8 mouse cellular contexts compared by ENCODE assay signal in the genomic region with DNA sequence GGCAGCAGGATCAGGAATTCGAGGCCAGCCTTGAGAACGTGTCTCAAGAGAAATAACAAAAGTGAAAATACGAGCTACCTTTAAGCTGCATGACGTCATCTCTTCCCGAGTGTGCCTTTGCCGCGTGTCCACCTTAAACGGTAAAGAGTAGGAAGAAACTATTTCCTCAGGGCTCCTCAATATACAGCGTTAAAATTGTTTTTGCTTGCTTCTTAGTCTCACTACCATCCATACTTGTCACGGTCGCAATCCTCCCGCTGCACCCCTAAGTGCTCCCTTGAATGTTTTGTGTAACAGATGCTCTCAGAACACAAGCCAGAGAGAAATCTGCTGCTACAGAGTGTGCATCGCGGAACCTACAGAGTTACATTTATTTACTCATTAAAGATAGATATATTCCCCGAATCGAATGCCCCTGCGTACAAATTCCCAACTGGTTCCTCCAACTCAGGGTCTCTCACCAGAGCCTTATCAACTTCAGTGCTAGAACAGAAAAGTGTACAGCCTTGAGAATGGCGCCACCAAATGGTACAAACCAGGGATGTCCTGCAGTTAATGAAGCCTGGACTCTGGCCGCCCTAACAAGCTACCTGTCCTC. TPM values are rescaled to one million over a fixed set of nuclear protein-coding genes. Genes with fewer than 3 reads are reported as not detected.
DNase-seq lines count a peak whose midpoint lies in the region; ATAC-seq and TF ChIP-seq lines count a peak whose summit lies in the region.

No protein-coding gene starts in this region.

- TF ChIP-seq EP300 in heart, postnatal 0 days (IDR thresholded peaks at IDR 0.05; ENCODE audit: low read depth): no peak
- no peak for TF ChIP-seq EP300 in liver, embryonic 14.5 days (IDR thresholded peaks at IDR 0.05; ENCODE audit: low read depth)

- peak; percentile 78 for DNase-seq in c-Kit-positive CD71-positive TER-119-positive erythroid progenitor cells, embryonic 14.5 days (ENCODE audit: low spot score)
- peak; percentile 66 for DNase-seq in heart, postnatal 0 days (ENCODE audit: low spot score)
- DNase-seq in kidney, postnatal 36 days: peak; percentile 86 to 89
- peak; percentile 65 to 75 (median 71) for DNase-seq in liver, embryonic 14.5 days (ENCODE audit: low read depth in 3 of 3, low spot score in 3 of 3)
- DNase-seq in neural tube, embryonic 10.5 days (ENCODE audit: extremely low spot score, low spot score): peak; percentile 61

- H3K27ac ChIP-seq in forebrain, embryonic 12.5 days: peak overlapping the region; percentile 50; the same call in 1 of the 2 replicates
- peak overlapping the region; percentile 2 for H3K27ac ChIP-seq in heart, postnatal 0 days (ENCODE audit: low read depth)
- peak overlapping the region; percentile 50 for H3K27ac ChIP-seq in liver, embryonic 14.5 days
- H3K27ac ChIP-seq in stomach, embryonic 15.5 days: peak overlapping the region; percentile 82; the same call in 1 of the 2 replicates

- H3K4me2 ChIP-seq in forebrain, embryonic 12.5 days: peak overlapping the region; percentile 75
- H3K4me2 ChIP-seq in heart, postnatal 0 days (ENCODE audit: low read depth, low read length): peak overlapping the region; percentile 90
- peak overlapping the region; percentile 97 for H3K4me2 ChIP-seq in liver, embryonic 14.5 days (ENCODE audit: low read depth)
- H3K4me2 ChIP-seq in stomach, embryonic 15.5 days: peak overlapping the region; percentile 79

- ATAC-seq in forebrain, embryonic 12.5 days (ENCODE audit: low FRiP score): peak; percentile 45
- ATAC-seq in heart, postnatal 0 days (ENCODE audit: insufficient read depth, low read depth): peak; percentile 55; the same call in 1 of the 2 replicates
- peak; percentile 59 for ATAC-seq in liver, embryonic 14.5 days (ENCODE audit: insufficient read depth)
- peak; percentile 47; the same call in 1 of the 2 replicates for ATAC-seq in stomach, embryonic 15.5 days (ENCODE audit: insufficient read depth, low FRiP score, low read depth)

- peak; percentile 32; the same call in 1 of the 2 replicates for TF ChIP-seq CTCF in E14TG2a.4 (conservative IDR thresholded peaks at IDR 0.05; ENCODE audit: low read length)
- TF ChIP-seq CTCF in heart, postnatal 0 days (IDR thresholded peaks at IDR 0.05; ENCODE audit: low read depth): peak; percentile 83
- TF ChIP-seq CTCF in liver, embryonic 14.5 days (IDR thresholded peaks at IDR 0.05; ENCODE audit: low read depth): peak; percentile 86

- H3K36me3 ChIP-seq in E14TG2a.4 (ENCODE audit: insufficient read depth, low read length): no peaks in the 10 kb centered on the region
- no peaks in the 10 kb centered on the region for H3K36me3 ChIP-seq in forebrain, embryonic 12.5 days (replicated peaks)
- no peaks in the 10 kb centered on the region for H3K36me3 ChIP-seq in heart, postnatal 0 days (replicated peaks; ENCODE audit: control insufficient read depth, insufficient read depth, low read length)
- H3K36me3 ChIP-seq in liver, embryonic 14.5 days (replicated peaks; ENCODE audit: control insufficient read depth, insufficient read depth, low read depth): no peaks in the 10 kb centered on the region
- no peaks in the 10 kb centered on the region for H3K36me3 ChIP-seq in stomach, embryonic 15.5 days

- peak overlapping the region; percentile 92 for H3K4me3 ChIP-seq in E14TG2a.4 (replicated peaks; ENCODE audit: low read length)
- H3K4me3 ChIP-seq in forebrain, embryonic 12.5 days (replicated peaks): peak overlapping the region; percentile 84
- peak overlapping the region; percentile 93 for H3K4me3 ChIP-seq in heart, postnatal 0 days (ENCODE audit: low read depth, low read length)
- peak overlapping the region; percentile 74 to 89 for H3K4me3 ChIP-seq in liver, embryonic 14.5 days (ENCODE audit: insufficient read depth in 1 of 2, low read depth in 2 of 2, low read length in 2 of 2)
- peak overlapping the region; percentile 91 for H3K4me3 ChIP-seq in stomach, embryonic 15.5 days (replicated peaks)

- H3K4me1 ChIP-seq in E14TG2a.4 (replicated peaks; ENCODE audit: low read depth, low read length): peaks cover 14% of the 10 kb centered on the region; the same call in 1 of the 2 replicates
- peaks cover 8% of the 10 kb centered on the region for H3K4me1 ChIP-seq in forebrain, embryonic 12.5 days
- H3K4me1 ChIP-seq in heart, postnatal 0 days (ENCODE audit: control insufficient read depth, insufficient read depth): peaks cover 5% of the 10 kb centered on the region; the same call in 1 of the 2 replicates
- peaks cover 6 to 11% of the 10 kb centered on the region in 2 experiments for H3K4me1 ChIP-seq in liver, embryonic 14.5 days (replicated peaks; ENCODE audit: control insufficient read depth in 2 of 2, insufficient read depth in 2 of 2, low read length in 1 of 2)
- H3K4me1 ChIP-seq in stomach, embryonic 15.5 days: no peaks in the 10 kb centered on the region

- WGBS in forebrain, embryonic 12.5 days: 1% methylated on average over 19 of the region's 19 CpGs
- WGBS in heart, postnatal 0 days: 0% methylated on average over 19 of the region's 19 CpGs
- WGBS in liver, embryonic 14.5 days (ENCODE audit: insufficient replicate concordance): under 1% methylated on average over 19 of the region's 19 CpGs
- under 1% methylated on average over 19 of the region's 19 CpGs for WGBS in stomach, embryonic 15.5 days

- no peaks in the 10 kb centered on the region; the same call in 1 of the 2 replicates for H3K9me3 ChIP-seq in E14TG2a.4 (ENCODE audit: low read length)
- no peaks in the 10 kb centered on the region for H3K9me3 ChIP-seq in forebrain, embryonic 12.5 days
- H3K9me3 ChIP-seq in heart, postnatal 0 days (replicated peaks; ENCODE audit: control insufficient read depth, low read length): no peaks in the 10 kb centered on the region
- H3K9me3 ChIP-seq in liver, embryonic 14.5 days (ENCODE audit: control insufficient read depth, low read length): no peaks in the 10 kb centered on the region
- H3K9me3 ChIP-seq in stomach, embryonic 15.5 days: no peaks in the 10 kb centered on the region

- no peaks in the 10 kb centered on the region for H3K27me3 ChIP-seq in E14TG2a.4 (ENCODE audit: insufficient read depth, low read length)
- no peaks in the 10 kb centered on the region; the same call in 1 of the 2 replicates for H3K27me3 ChIP-seq in forebrain, embryonic 12.5 days
- no peaks in the 10 kb centered on the region for H3K27me3 ChIP-seq in heart, postnatal 0 days (ENCODE audit: control insufficient read depth, insufficient read depth, low read length)
- H3K27me3 ChIP-seq in liver, embryonic 14.5 days (ENCODE audit: control insufficient read depth, insufficient read depth, low read length): no peaks in the 10 kb centered on the region
- no peaks in the 10 kb centered on the region for H3K27me3 ChIP-seq in stomach, embryonic 15.5 days (replicated peaks)

- H3K9ac ChIP-seq in forebrain, embryonic 12.5 days: peak overlapping the region; percentile 74
- H3K9ac ChIP-seq in heart, postnatal 0 days (replicated peaks; ENCODE audit: low read depth, low read length): peak overlapping the region; percentile 81
- peak overlapping the region; percentile 72 for H3K9ac ChIP-seq in liver, embryonic 14.5 days (replicated peaks)
- H3K9ac ChIP-seq in stomach, embryonic 15.5 days: peak overlapping the region; percentile 44; the same call in 1 of the 2 replicates

RNA-seq across cellular contexts. Expression of a gene that starts 0.7 kb away (rescaled TPM):
- 21.6 and 22.1 TPM in 2 replicates for polyA plus RNA-seq in forebrain, embryonic 12.5 days (2016; fragmentation: Nextera tagmentation; extraction: Ambion mirVana)
- total RNA-seq in heart, postnatal 0 days (2014; rRNA removed; ENCODE audit: low replicate concordance): 9.7 and 20.2 TPM in 2 replicates
- polyA plus RNA-seq in heart, postnatal 0 days (2015; fragmentation: Nextera tagmentation; extraction: Ambion mirVana): 2.7 and 2.9 TPM in 2 replicates
- 2.9 and 3.7 TPM in 2 replicates for polyA plus RNA-seq in liver, embryonic 14.5 days (2012; rRNA removed)
- polyA plus RNA-seq in liver, embryonic 14.5 days (2014; fragmentation: Nextera tagmentation; extraction: Ambion mirVana): 4.1 and 4.8 TPM in 2 replicates
- 7.2 and 8.2 TPM in 2 replicates for polyA plus RNA-seq in stomach, embryonic 15.5 days (2015; fragmentation: Nextera tagmentation; extraction: Ambion mirVana)

RNA-seq across cellular contexts. Expression of a gene that starts 19.0 kb away (rescaled TPM):
- 0.13 and 0.37 TPM in 2 replicates for polyA plus RNA-seq in forebrain, embryonic 12.5 days (2016; fragmentation: Nextera tagmentation; extraction: Ambion mirVana)
- 1.0 TPM in 1 of 2 replicates, not detected in the other for total RNA-seq in heart, postnatal 0 days (2014; rRNA removed; ENCODE audit: low replicate concordance)
- polyA plus RNA-seq in heart, postnatal 0 days (2015; fragmentation: Nextera tagmentation; extraction: Ambion mirVana): 0.14 TPM in 1 of 2 replicates, not detected in the other
- polyA plus RNA-seq in liver, embryonic 14.5 days (2012; rRNA removed): not detected in 2 replicates
- 0.27 TPM in 1 of 2 replicates, not detected in the other for polyA plus RNA-seq in liver, embryonic 14.5 days (2014; fragmentation: Nextera tagmentation; extraction: Ambion mirVana)
- polyA plus RNA-seq in stomach, embryonic 15.5 days (2015; fragmentation: Nextera tagmentation; extraction: Ambion mirVana): 0.18 and 0.35 TPM in 2 replicates

Comparison
In these comparisons a context has a peak if more than half of its experiments do, and no peak if none do; other contexts are left out.
1. Peak in every context shown above with its lines: DNase-seq, ATAC-seq, H3K4me3 ChIP-seq and H3K27ac ChIP-seq.
2. CTCF ChIP-seq: peak in every context shown above with its lines; median percentile 86 in liver, embryonic 14.5 days; 83 in heart, postnatal 0 days; 32 in E14TG2a.4.
3. H3K27ac ChIP-seq: peak in every context shown above with its lines; median percentile 82 in stomach, embryonic 15.5 days; 50 in forebrain, embryonic 12.5 days; 50 in liver, embryonic 14.5 days; 2 in heart, postnatal 0 days.